In the genomic region with DNA sequence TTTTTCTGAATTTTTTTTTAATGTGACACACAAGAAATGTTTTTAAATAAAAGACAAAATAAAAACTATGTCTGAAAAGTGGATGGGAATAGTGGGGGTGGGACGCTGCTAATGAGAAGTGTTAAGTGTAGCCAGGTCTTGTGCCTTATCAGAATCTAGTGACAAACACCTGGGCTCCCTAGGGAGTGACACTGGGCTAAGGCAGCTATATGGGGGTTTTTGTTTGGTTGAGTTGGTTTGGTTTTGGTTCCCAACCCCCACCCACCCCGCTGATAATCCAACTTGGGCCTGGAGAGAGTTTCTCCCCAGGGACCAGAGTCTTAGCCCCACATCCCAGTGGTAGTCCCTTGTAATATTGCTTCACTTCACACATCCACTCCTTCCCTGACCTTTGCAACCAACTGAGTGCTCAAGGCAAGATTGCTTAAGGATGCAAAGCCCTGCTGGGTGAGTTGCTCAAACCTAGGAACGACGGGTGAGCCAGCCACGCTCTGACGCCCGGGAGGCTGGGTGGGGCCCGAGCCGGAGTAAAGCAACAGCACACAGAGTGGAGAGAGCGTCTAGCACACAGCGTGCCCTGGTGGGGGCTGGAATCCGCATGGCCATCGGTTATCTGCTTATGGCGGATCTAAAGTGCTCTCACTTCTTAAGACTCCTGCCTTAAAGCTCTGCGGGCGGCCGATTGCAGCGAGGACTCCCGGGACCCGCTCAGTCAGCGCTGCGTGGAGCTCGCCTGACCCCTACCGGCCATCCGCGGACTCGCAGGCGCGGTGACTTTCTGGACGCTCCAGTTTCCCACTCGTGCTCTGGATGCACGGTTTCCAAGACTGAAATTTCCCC, we compare ENCODE assay signal across 8 mouse cellular contexts. TPM values are rescaled to one million over a fixed set of nuclear protein-coding genes. Genes with fewer than 3 reads are reported as not detected.
DNase-seq lines count a peak whose midpoint lies in the region; ATAC-seq lines count a peak whose summit lies in the region.

No protein-coding gene starts in this region.

- 0 out of 2 replicates have a peak, but pooled peaks cover 2% of the 10 kb centered on the region for H3K27me3 ChIP-seq in hindbrain, embryonic 11.5 days (ENCODE audit: control insufficient read depth, insufficient read depth, low read length)

- peak; percentile 82 for DNase-seq in MN1 (ENCODE audit: low spot score)
- peak; percentile 86 for DNase-seq in cerebellum, adult 9-10 months
- peak; percentile 65 for DNase-seq in forelimb bud, embryonic 11.5 days (ENCODE audit: low read depth, low spot score)
- DNase-seq in hindbrain, embryonic 11.5 days (ENCODE audit: low spot score) = peak; percentile 88
- peak; percentile 89 for DNase-seq in layer of hippocampus, postnatal 14 days (ENCODE audit: low spot score in 2 of 2)
- peak; percentile 92 for DNase-seq in lung, postnatal 14 days
- peak; percentile 74 for DNase-seq in retina, adult 2 months (ENCODE audit: low read depth, low spot score)
- peak; percentile 79 to 87 for DNase-seq in thymus, postnatal 36 days

- peak; percentile 72 for ATAC-seq in hindbrain, embryonic 11.5 days (ENCODE audit: low FRiP score)

- no peaks in the 10 kb centered on the region for H3K9me3 ChIP-seq in hindbrain, embryonic 11.5 days (ENCODE audit: control insufficient read depth, low read length)

- no peaks in the 10 kb centered on the region for H3K36me3 ChIP-seq in hindbrain, embryonic 11.5 days (ENCODE audit: control insufficient read depth, insufficient read depth, low read length)

- peak overlapping the region; percentile 34 for H3K4me3 ChIP-seq in hindbrain, embryonic 11.5 days (ENCODE audit: low read depth, low read length)

- H3K9ac ChIP-seq in hindbrain, embryonic 11.5 days (ENCODE audit: low read depth, low read length) = peak overlapping the region; percentile 56; the same call in 1 of the 2 replicates

- 0 out of 2 replicates have a peak, but pooled peaks cover 5% of the 10 kb centered on the region for H3K4me1 ChIP-seq in hindbrain, embryonic 11.5 days (replicated peaks; ENCODE audit: control insufficient read depth, insufficient read depth, low read length)

- H3K27ac ChIP-seq in hindbrain, embryonic 11.5 days (ENCODE audit: low read depth, low read length) = no peak overlapping the region

- 2% methylated on average over 32 of the region's 32 CpGs for WGBS in hindbrain, embryonic 11.5 days

- peak overlapping the region; percentile 72 for H3K4me2 ChIP-seq in hindbrain, embryonic 11.5 days (replicated peaks; ENCODE audit: low read depth, low read length)

RNA-seq across cellular contexts. Expression of gene Bahd1, which starts 17.1 kb away (rescaled TPM):
- 2.1 TPM in 2 replicates for polyA plus RNA-seq in hindbrain, embryonic 11.5 days (2014; fragmentation: Nextera tagmentation; extraction: Ambion mirVana)
- total RNA-seq in layer of hippocampus, postnatal 14 days (2021) = 10 to 100 TPM; 36.6 to 36.7 TPM

RNA-seq across cellular contexts. Expression of gene Ivd, which starts 21.3 kb away (rescaled TPM):
- polyA plus RNA-seq in hindbrain, embryonic 11.5 days (2014; fragmentation: Nextera tagmentation; extraction: Ambion mirVana) = 42.1 and 45.0 TPM in 2 replicates
- 100 to 1,000 TPM in 1 of 2 experiments, 10 to 100 TPM in 1; 97.2 to 126 TPM for total RNA-seq in layer of hippocampus, postnatal 14 days (2021)

RNA-seq across cellular contexts. Expression of gene Chst14, which starts 43.2 kb away (rescaled TPM):
- polyA plus RNA-seq in hindbrain, embryonic 11.5 days (2014; fragmentation: Nextera tagmentation; extraction: Ambion mirVana) = 19.1 and 22.2 TPM in 2 replicates
- total RNA-seq in layer of hippocampus, postnatal 14 days (2021) = 1 to 10 TPM; 2.5 to 3.2 TPM
